Mouse (Mus musculus): ENCODE data around the gene Baz2b. TPM values are rescaled to one million over a fixed set of nuclear protein-coding genes. Genes with fewer than 3 reads are reported as not detected.

The Baz2b gene
- total RNA-seq, 1 experiment from 2014 or later: 367 TPM

DNA sequence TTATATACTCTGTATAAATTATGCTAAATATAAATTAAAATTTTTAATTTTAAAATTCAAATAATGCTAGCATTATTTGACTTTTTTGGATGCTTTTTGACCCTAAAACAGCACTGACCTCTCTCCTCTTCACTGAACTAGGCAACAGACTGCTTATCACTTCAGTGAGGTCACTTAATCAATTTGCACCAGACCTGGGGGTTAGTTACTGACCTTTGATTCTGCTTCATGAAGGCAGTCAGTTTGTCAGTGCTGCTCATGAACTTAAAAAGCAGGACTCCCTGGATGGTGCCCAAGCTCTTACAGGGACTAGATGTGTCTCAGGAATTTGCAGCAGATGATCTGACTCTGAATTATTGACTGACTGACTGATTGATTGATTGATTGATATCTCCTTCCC, 217.9 kb downstream of the Baz2b start:
- ATAC-seq (ENCODE audit: extremely low read depth, insufficient number of reproducible peaks, low FRiP score, poor library complexity, severe bottlenecking): no peak

DNA sequence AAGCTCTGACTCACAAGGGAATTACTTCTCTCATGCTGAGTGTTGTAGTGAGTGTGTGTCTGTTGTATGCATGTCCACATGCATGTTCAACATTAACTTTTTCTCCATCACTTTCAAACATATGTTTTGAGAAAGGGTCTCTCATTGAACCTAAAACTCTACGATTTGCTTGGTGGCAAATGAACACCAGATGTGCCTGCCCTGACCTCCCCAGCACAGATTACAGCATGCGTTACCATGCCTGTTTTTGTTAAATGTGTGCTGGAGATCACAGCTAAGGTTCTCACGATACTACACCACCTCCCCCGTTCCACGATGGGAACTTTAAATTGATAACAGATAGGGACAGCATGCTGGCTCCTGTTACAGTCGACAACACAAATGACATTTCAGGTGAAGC, 222.1 kb downstream of the Baz2b start:
- ATAC-seq (ENCODE audit: extremely low read depth, insufficient number of reproducible peaks, low FRiP score, poor library complexity, severe bottlenecking): no peak

DNA sequence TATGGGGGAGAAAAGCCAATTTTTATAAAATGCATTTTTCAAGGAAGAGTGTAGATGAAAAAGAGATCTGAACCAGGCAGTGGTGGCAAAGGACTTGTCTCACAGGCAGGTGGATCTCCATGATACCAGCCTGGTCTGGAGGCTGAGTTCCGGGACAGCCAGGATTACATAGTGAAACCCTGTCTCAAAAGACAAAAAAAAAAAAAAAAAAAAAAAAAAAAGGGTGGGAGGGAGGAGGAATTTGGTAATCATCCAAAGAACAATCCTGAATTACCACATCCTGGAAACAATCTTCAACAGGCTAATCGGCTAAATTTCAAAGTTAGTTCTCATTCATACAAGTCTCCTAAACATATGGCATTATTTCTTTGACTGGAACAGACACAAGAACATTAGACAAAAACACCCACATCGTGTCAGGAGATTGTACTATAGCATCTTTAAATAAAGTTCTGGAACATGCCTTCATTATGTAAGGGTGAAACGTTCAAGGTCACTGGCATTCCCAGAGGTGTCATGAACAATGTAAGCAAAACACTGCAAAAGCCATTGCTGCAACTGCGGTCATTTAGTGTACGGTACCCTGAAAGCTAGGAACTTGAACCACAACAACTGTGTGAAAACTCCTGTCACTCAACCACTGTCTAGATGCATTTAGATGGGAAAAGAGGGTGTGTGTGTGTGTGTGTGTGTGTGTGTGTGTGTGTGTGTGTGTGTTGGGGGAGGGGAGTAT, 230.0 kb downstream of the Baz2b start:
- ATAC-seq (ENCODE audit: extremely low read depth, insufficient number of reproducible peaks, low FRiP score, poor library complexity, severe bottlenecking): no peak

DNA sequence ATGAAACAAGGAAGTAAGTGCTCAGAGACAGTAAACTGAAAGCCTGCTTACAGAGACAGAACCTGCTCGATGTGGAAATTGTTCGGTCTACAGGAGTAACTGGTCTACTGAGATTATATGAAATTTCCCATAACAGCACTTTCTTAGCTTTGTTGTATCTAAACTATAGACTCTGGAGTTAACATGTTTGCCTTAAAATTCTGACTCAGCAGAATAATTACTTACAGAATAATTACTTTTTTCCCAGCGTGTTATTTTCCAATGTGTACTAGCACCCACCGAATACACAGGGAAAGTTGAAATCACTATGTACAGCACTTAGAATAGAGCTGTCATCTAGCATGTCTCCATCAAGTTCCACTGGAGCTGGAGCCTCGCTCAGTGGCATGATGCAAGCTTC, 233.0 kb downstream of the Baz2b start:
- ATAC-seq (ENCODE audit: extremely low read depth, insufficient number of reproducible peaks, low FRiP score, poor library complexity, severe bottlenecking): no peak

DNA sequence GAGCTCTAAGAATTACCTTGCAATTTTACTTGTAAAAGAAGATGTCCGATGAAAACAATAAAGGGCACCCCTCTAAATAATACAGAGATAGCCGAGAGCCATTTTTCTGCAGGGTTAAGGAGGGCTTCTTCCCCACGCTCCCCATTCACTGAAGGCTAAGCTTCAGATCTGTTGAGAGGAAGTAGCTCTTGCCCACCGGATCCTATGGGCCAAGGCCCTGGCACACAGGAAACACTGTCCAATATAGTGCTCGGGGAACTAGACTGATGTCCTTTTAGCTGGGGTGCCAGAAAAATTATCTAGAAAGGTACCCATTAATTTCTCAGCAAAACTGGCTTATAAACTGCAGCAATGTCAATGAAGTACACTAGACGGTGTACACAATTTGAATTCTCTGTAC, 233.9 kb downstream of the Baz2b start:
- ATAC-seq (ENCODE audit: extremely low read depth, insufficient number of reproducible peaks, low FRiP score, poor library complexity, severe bottlenecking): no peak

DNA sequence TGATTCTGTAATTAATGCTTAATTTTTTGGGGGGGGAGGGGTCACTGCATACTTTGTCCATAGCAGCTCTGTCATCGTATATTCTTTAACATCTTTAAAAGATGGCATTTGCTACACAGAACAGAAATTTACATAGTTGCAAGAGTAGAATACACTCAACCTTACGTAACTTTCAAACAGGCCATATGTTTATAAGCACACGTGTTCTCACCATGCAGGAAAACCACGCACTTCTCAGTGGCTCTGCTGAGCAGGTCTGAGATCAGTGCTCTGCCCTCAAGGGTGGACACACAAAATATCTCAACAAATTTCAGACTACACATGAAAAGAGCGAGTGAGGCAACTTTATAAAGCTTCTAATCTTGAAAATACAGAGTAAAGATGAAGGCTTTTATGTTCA, 235.7 kb downstream of the Baz2b start:
- no peak for ATAC-seq (ENCODE audit: extremely low read depth, insufficient number of reproducible peaks, low FRiP score, poor library complexity, severe bottlenecking)

DNA sequence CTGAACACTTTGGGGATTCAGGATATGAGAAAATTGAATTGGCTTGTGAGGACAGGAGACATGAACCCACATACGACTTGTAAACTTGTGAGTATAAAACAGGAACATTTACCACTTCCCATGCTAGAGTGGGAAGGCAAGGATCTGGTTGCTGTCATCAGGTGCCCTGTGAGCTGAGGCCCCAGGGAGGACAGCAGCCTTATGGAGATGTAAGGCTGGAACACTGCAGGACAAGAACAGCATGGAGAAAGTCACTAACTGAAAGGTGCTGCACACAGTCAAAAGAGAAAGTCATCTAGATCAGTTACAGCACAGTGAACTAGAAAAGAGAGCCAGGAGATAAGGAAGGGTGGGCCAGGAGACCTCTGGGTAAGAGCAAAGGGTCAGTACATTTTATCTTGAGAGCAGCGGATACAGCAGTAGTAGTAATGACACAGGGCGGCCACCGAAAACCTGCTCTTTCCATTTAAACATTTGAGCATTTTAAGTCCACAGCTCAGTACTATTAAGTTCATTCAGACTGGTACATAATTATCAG, 236.5 kb downstream of the Baz2b start:
- ATAC-seq (ENCODE audit: extremely low read depth, insufficient number of reproducible peaks, low FRiP score, poor library complexity, severe bottlenecking): no peak

DNA sequence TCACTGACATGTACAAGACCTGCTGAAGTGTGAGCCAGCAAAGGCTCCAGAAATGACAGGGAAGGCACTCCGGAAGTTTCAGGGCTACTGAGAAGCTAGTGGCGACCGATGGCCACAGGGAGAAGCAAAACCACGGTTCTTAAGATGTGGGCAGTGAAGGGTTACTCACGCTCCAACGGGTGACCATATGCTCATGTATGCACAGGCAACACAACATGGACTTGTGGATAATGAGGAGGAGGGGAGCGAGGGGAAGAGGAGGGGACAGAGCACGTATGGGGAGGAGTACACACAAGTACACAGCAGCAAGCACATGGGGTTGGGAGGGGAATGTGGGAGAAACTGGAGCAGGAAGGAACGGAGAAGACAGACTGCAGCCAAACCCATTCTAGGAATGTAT, 239.1 kb downstream of the Baz2b start:
- ATAC-seq (ENCODE audit: extremely low read depth, insufficient number of reproducible peaks, low FRiP score, poor library complexity, severe bottlenecking): no peak

DNA sequence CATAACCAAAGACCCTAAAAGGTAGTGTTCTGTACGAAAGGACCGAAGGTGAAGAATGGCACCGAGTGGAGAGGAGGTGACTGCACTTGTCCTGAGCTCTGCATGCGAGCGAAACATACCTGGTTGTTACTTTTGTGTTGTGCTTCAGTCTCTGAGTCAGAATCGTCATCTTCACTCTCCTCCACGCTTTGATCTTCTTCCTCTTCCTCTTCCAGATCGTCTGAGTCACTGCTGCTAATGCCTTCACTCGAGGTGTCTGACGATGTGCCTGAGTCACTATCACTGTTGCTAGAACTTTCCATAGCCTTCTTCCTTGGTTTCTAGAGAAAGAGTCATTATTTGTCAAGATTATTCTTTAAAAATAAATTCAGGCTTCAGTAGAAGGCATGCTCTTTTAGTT, 240.5 kb downstream of the Baz2b start:
- 0 out of 2 replicates have a peak, but pooled peaks have one; percentile 16 for ATAC-seq (ENCODE audit: extremely low read depth, insufficient number of reproducible peaks, low FRiP score, poor library complexity, severe bottlenecking)

DNA sequence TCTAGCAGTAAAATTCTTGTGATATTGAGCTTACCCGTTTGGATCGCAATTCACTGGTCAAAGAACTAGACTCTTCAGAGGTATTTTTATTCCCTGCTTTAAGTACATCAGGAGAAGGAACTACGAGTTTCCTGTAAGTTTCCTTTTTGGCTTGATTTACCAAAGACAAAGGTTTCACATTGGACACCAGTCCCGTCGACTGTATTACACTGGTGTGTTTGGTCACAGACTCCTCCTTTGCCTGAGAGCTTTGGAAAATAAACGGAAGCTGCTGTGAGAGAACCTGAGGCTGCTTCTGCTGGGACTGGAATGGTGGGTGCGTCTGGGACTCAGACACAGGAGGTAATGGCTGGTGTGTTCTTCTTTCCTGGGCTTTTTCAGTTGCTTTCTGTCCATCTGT, 241.0 kb downstream of the Baz2b start:
- no peak for ATAC-seq (ENCODE audit: extremely low read depth, insufficient number of reproducible peaks, low FRiP score, poor library complexity, severe bottlenecking)

DNA sequence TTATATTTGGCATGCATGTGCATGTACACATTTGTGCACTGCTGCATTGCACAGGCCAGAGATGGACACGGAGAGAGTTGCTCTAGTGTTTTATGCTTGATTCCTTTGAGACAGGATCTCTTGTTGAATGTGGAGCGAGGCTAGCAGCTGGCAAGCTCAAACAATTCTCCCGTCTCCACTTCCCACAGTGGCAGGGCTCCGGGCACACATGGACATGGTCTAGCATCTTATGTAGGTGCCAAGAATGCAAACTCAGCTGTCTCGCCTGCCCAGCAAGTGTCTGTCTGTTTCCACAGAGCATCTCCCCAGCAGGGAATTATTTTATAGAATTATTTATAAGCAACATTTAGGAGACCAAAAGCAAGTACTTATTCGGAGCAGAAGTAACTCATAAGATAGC, 243.2 kb downstream of the Baz2b start:
- ATAC-seq (ENCODE audit: extremely low read depth, insufficient number of reproducible peaks, low FRiP score, poor library complexity, severe bottlenecking): no peak

DNA sequence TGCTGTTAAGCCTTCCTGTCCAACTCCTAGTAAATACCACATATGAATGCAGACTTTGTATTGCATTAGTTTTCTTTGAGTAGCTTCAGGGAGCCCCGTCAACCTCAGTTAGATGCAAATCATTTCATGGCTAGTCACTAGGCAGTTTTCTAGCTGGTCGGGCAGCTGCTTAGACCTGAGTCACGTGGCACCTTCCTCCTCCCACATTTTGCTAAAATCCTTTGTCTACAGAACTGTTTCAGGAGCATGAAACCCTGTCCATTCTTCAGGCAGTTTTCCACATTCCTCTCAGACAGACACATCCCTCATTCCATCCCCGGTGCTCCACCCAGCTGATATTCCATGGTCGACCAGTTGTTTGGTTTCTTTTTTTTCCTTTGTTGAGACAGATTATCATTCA, 246.6 kb downstream of the Baz2b start:
- ATAC-seq (ENCODE audit: extremely low read depth, insufficient number of reproducible peaks, low FRiP score, poor library complexity, severe bottlenecking): no peak

DNA sequence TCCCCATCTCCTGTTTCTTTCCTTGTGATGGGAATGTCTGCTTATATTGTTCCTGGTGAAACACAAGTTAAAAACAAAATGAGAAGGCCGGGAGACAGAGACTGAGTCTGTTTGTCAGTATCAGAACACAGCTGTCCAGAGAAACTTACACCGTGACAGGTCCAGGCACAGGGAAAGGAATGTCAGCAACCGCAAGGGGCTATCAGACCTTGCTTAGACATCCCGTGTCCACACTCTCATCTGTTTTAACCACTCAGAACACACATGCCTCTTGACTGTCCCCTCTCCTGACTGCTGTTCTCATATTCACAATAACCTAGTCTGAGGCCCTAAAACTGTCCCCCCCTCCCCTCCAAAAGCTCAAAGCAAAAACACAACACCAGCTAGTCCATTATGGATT, 247.1 kb downstream of the Baz2b start:
- ATAC-seq (ENCODE audit: extremely low read depth, insufficient number of reproducible peaks, low FRiP score, poor library complexity, severe bottlenecking): no peak

DNA sequence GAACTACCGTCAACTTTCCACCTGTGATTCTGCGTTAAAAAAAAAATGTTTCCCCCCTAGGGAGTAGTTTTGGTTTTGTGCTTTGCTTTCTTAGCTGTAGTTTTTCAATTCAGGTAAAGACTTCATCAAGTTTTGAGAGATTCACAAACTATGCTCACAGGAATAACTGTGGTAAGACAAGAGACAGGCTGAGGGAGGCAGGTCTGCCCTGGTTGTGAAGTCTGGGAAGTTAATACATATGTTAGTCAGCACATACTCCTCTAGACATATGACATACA, 249.2 kb downstream of the Baz2b start:
- no peak for ATAC-seq (ENCODE audit: extremely low read depth, insufficient number of reproducible peaks, low FRiP score, poor library complexity, severe bottlenecking)

DNA sequence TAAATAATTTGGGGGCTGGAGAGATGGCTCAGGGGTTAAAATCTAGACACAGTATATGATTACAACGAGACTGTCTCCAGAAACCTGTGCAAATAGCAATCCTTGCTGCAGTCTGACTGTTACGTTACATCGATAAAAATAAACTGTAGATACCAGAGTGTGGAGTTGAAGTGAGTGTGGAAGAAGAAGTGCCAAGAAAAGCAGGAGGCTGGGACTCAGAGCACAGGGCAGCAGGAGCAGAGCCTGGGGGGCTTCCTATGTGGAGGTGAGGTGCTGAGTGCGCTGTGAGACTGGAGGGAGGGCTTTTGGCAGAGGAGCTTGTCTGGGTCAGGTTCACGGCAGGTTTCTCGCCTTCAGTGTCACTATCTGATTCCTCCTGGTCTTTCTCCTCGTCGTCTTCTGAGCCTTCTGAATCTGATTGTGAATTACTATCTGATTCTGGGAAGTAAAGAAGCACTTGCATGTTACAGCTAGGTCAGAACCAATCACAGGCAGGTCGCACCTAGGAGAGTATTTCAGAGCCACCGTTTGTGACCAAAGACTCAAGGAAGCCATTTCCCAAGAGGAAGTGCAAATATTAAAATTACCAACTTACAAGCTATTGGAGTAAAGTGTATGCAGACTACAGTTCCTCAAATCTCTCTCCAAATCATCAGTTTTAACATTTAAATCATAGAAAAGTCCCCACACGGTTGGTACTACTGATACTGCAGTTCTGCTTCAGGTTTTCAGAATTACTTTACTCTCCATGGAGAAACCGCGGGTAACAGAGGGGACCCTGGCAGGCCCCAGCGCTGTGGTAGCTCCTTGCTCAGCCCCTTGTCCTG, 249.8 kb downstream of the Baz2b start:
- no peak for ATAC-seq (ENCODE audit: extremely low read depth, insufficient number of reproducible peaks, low FRiP score, poor library complexity, severe bottlenecking)

DNA sequence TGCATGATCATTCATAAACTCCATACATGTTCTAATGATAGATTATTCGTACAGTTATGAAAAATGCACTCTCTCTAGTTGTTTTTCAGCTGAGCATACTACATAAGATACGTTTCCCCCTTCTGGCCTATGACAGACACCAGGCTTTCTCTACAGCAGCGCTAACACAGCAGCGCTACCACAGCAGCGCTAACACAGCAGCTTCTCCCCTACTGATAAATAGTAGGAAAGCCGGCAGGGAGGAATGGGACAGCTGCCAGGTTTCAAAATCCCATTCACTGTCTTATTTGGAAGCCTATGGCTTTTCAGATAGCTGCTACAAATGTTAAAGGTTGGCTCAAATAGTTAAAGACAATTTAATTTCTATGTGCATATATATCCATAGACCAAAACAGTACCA, 251.1 kb downstream of the Baz2b start:
- no peak for ATAC-seq (ENCODE audit: extremely low read depth, insufficient number of reproducible peaks, low FRiP score, poor library complexity, severe bottlenecking)

DNA sequence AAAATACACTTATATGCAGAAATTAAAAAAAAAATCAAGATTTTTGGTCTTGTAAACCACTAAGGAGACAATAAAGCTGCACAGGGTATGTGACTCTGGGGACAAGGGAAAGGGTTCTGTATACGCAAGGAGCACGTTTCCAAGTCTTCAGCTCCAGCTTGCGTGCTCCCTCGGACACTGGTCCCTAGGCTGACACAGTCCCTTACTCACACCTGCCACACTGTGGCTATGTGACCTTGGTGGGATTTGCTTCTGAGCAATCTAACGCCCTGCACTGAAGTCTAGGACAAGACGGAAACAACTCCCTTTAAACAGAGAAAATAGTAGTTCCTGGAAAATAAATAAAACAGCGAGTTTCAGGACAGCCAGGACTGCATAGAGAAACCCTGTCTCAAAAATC, 253.7 kb downstream of the Baz2b start:
- no peak for ATAC-seq (ENCODE audit: extremely low read depth, insufficient number of reproducible peaks, low FRiP score, poor library complexity, severe bottlenecking)

DNA sequence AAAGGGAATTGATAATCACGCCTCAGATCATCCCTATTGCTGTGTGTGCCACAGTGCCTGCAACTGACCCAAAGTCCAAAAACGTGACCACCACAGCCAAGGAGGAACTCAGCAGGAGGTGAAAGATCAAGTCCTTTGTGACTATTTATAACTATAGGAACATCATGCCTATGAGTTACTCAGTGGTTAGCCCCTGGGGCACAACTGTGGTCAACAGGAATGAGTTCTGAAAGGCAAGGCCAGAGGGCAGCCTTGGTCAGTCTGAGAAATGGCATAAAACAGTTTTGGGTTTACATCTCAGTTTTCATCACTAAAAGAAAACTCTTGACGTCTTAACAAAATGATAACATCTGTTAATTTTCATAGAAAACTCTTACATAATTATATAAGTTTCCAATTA, 254.8 kb downstream of the Baz2b start:
- no peak for ATAC-seq (ENCODE audit: extremely low read depth, insufficient number of reproducible peaks, low FRiP score, poor library complexity, severe bottlenecking)

DNA sequence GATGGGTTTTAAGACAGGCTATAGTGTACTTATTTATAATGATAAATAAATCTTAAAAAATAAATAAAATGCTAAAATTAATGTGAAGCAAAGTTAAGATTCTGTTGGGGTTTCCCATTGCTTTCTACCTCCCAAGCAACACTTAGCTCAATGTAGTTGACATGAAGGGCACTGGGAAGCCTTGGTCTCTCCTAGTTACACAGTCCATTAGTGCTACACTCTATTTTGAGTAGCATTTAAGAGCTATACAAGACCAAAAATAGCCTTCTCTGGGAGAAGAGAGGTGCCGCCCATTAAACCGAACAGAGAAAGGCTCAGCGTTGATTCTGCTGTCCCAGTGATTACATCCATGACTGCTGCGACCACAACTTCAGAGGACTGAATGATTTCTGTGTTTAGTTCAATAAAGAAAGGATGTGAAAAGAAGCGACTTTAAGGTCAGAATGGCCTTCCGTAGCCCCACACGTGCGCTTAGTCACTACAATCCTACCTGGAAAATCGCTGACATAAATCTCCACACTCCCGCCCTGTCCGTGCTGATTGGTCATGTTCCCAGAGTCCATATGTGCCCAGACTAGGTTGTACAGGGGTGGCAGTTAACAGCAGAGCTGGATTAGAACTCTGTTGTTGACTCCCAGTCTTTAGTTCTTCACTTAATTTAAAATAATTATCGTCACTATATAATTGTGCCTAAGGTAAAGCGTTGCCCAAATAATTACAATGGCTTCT, 257.2 kb downstream of the Baz2b start:
- ATAC-seq (ENCODE audit: extremely low read depth, insufficient number of reproducible peaks, low FRiP score, poor library complexity, severe bottlenecking): no peak

DNA sequence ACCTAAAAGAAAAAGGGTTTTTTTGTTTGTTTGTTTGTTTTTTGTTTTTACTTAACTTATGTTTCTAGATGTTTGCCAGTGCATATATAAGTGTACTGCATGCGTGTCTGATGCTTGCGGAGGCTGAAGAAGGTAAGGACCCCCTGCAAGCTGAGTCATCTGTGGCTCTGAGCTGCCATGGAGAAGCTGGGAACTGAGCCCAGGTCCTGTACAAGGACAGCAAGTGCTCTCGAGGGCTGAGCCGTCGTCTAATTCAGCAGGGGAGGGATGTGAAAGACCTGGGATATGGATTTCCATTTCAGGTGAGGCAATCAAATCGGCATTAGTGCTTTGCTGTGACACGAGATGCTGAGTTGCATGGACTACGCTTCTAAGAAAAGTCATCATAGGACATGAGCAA, 257.9 kb downstream of the Baz2b start:
- ATAC-seq (ENCODE audit: extremely low read depth, insufficient number of reproducible peaks, low FRiP score, poor library complexity, severe bottlenecking): no peak

Data from neutrophil, adult 5-6 weeks (primary cell).